Mouse (Mus musculus) ES-Bruce4 (cell line): Measurements from ENCODE around the gene Ctnna3.

ENCODE experiments used
- CTCF ChIP-seq: IDR thresholded peaks from one replicate; pipeline ENCODE4 v1.8.1; 2011; ENCODE audit warnings: low read depth, low read length
- EP300 ChIP-seq: IDR thresholded peaks from 2 replicates; pipeline ENCODE4 v1.6.1; 2011; ENCODE audit warnings: low read depth, low read length; ENCODE audit not compliant: insufficient read depth
- POLR2A ChIP-seq: IDR thresholded peaks from one replicate; pipeline ENCODE4 v1.8.1; 2011; ENCODE audit warnings: low read length; ENCODE audit not compliant: insufficient read depth

DNA sequence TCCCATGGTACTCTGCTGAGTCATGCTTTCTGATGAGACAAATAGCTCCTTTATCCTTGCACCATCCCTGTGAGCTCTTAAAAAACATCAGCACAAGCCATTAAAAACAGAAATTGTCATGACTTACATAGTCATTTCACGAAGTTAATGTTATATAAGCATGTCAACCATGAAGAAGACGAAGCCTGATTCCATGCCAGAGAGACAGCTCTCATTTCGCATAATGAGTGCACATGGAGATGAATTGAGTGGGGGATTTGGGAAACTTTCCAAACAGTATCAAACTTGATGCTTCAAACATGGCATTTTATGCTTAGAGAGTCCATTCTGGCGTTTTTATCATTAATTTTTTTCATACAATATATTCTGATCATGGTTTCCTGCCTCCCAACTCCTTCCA is 555.7 kb downstream of the Ctnna3 start:
- TF ChIP-seq POLR2A = no peak
- TF ChIP-seq EP300 = no peak
- no peak for TF ChIP-seq CTCF
